Comparison of ENCODE assay signal across 21 mouse cellular contexts in the genomic region with DNA sequence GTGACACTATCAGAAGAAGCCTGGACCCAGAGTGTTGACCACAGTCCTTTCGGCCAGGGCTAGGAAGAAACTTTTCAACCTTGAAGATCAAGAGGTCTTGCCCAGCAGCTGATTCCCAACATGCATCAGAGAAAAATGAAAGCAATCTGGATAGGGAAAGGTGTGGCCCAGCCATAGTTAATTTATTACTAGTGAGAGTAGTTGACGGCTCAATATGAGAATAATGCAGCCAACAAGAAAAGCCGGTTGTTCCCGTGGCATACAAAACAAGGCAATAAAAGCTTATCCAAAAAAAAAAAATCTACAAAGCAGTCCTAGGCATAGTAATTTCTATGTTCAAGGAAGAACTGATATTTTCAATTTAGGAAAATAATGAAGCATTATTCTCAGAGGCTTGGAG. TPM values are rescaled to one million over a fixed set of nuclear protein-coding genes. Genes with fewer than 3 reads are reported as not detected.
DNase-seq lines count a peak whose midpoint lies in the region; ATAC-seq and TF ChIP-seq lines count a peak whose summit lies in the region.
"Had no signal": no experiment of that assay in that cellular context is flagged by ENCODE, and none has a peak within 500 bp of the region (broad histone marks: within the 10 kb centered on the region; RNA-seq: fewer than 3 reads in every experiment).

No protein-coding gene starts in this region.

- H3K4me3 ChIP-seq in kidney, adult 2 months (ENCODE audit: insufficient read depth, low read depth, low read length) = no peak overlapping the region
- no peak overlapping the region for H3K4me3 ChIP-seq in kidney, embryonic 15.5 days (replicated peaks)
- no peak overlapping the region for H3K4me3 ChIP-seq in intestine, embryonic 16.5 days (ENCODE audit: low read length)
- H3K4me3 ChIP-seq in stomach, embryonic 16.5 days (replicated peaks; ENCODE audit: low read length) = no peak overlapping the region
- H3K4me3 ChIP-seq: embryonic facial prominence, embryonic 10.5 days; forebrain, embryonic 13.5 days; gastrocnemius, adult 2 months; heart, embryonic 12.5 days; hindbrain, embryonic 10.5 days had no signal

- no peaks in the 10 kb centered on the region for H3K27me3 ChIP-seq in kidney, adult 2 months (replicated peaks; ENCODE audit: control insufficient read depth, insufficient read depth, low read length)
- no peaks in the 10 kb centered on the region for H3K27me3 ChIP-seq in kidney, embryonic 15.5 days
- H3K27me3 ChIP-seq in intestine, embryonic 16.5 days (replicated peaks; ENCODE audit: control insufficient read depth, insufficient read depth, low read length) = no peaks in the 10 kb centered on the region
- H3K27me3 ChIP-seq in stomach, embryonic 16.5 days (ENCODE audit: control insufficient read depth, insufficient read depth, low read length) = no peaks in the 10 kb centered on the region
- H3K27me3 ChIP-seq: CH12.LX; forebrain, embryonic 13.5 days; heart, embryonic 12.5 days; Patski had no signal

- intact Hi-C loops in left cerebral cortex, postnatal 10 days (cut with DNase I) = no loop called here

- no peak overlapping the region for H3K9ac ChIP-seq in kidney, embryonic 15.5 days
- H3K9ac ChIP-seq in intestine, embryonic 16.5 days (ENCODE audit: low read depth, low read length) = no peak overlapping the region
- no peak overlapping the region for H3K9ac ChIP-seq in stomach, embryonic 16.5 days (ENCODE audit: low read length)
- H3K9ac ChIP-seq: forebrain, embryonic 13.5 days; heart, embryonic 12.5 days had no signal

- no peak for TF ChIP-seq CTCF in kidney, adult 2 months (conservative IDR thresholded peaks at IDR 0.05; ENCODE audit: insufficient read depth, insufficient read length, low read depth, low read length)

- 25% methylated on average over 4 of the region's 4 CpGs for WGBS in kidney, adult 2 months
- WGBS in kidney, embryonic 15.5 days = 78% methylated on average over 4 of the region's 4 CpGs
- WGBS in intestine, embryonic 16.5 days = 64% methylated on average over 4 of the region's 4 CpGs
- 63% methylated on average over 4 of the region's 4 CpGs for WGBS in stomach, embryonic 16.5 days

- H3K9me3 ChIP-seq in kidney, embryonic 15.5 days (replicated peaks) = no peaks in the 10 kb centered on the region
- no peaks in the 10 kb centered on the region for H3K9me3 ChIP-seq in intestine, embryonic 16.5 days (ENCODE audit: control insufficient read depth, low read length)
- no peaks in the 10 kb centered on the region for H3K9me3 ChIP-seq in stomach, embryonic 16.5 days (replicated peaks; ENCODE audit: control insufficient read depth, low read length)
- H3K9me3 ChIP-seq: embryonic facial prominence, embryonic 10.5 days; forebrain, embryonic 13.5 days; heart, embryonic 12.5 days; hindbrain, embryonic 10.5 days had no signal

- H3K27ac ChIP-seq in kidney, adult 2 months (ENCODE audit: insufficient read depth, low read depth, low read length) = peak overlapping the region; percentile 50; the same call in 1 of the 2 replicates
- no peak overlapping the region for H3K27ac ChIP-seq in kidney, embryonic 15.5 days
- H3K27ac ChIP-seq in intestine, embryonic 16.5 days (ENCODE audit: low read length) = no peak overlapping the region
- peak overlapping the region; percentile 4; the same call in 1 of the 2 replicates for H3K27ac ChIP-seq in stomach, embryonic 16.5 days (ENCODE audit: low read length)
- H3K27ac ChIP-seq: embryonic facial prominence, embryonic 10.5 days; forebrain, embryonic 13.5 days; gastrocnemius, adult 2 months; hindbrain, embryonic 10.5 days had no signal

- no peak for TF ChIP-seq POLR2A in kidney, adult 2 months (IDR thresholded peaks at IDR 0.05; ENCODE audit: low read depth, low read length)

- no peak for ATAC-seq in kidney, embryonic 15.5 days (replicated peaks; ENCODE audit: low FRiP score)
- ATAC-seq in intestine, embryonic 16.5 days = peak; percentile 71
- ATAC-seq in stomach, embryonic 16.5 days (ENCODE audit: insufficient read depth, low FRiP score) = no peak
- ATAC-seq: activated CD4-positive, CD25-positive, alpha-beta regulatory T cell, adult 4 months; forebrain, embryonic 13.5 days; Patski had no signal

- H3K4me2 ChIP-seq in kidney, embryonic 15.5 days = no peak overlapping the region
- H3K4me2 ChIP-seq in intestine, embryonic 16.5 days (ENCODE audit: low read depth, low read length) = no peak overlapping the region
- H3K4me2 ChIP-seq in stomach, embryonic 16.5 days (ENCODE audit: low read depth, low read length) = no peak overlapping the region
- H3K4me2 ChIP-seq: forebrain, embryonic 13.5 days; heart, embryonic 12.5 days had no signal

- H3K36me3 ChIP-seq in kidney, adult 2 months (ENCODE audit: control insufficient read depth, insufficient read depth, low read length) = no peaks in the 10 kb centered on the region
- H3K36me3 ChIP-seq in kidney, embryonic 15.5 days = no peaks in the 10 kb centered on the region
- H3K36me3 ChIP-seq in intestine, embryonic 16.5 days (ENCODE audit: control insufficient read depth, insufficient read depth, low read length) = no peaks in the 10 kb centered on the region
- H3K36me3 ChIP-seq in stomach, embryonic 16.5 days (ENCODE audit: control insufficient read depth, insufficient read depth, low read length) = no peaks in the 10 kb centered on the region
- H3K36me3 ChIP-seq: embryonic facial prominence, embryonic 10.5 days; heart, embryonic 12.5 days; hindbrain, embryonic 10.5 days had no signal

- 0 out of 2 replicates have a peak, but pooled peaks cover 3% of the 10 kb centered on the region for H3K4me1 ChIP-seq in kidney, adult 2 months (ENCODE audit: control insufficient read depth, insufficient read depth, low read length)
- H3K4me1 ChIP-seq in kidney, embryonic 15.5 days = no peaks in the 10 kb centered on the region
- H3K4me1 ChIP-seq in intestine, embryonic 16.5 days (ENCODE audit: control insufficient read depth, insufficient read depth, low read length) = 0 out of 2 replicates have a peak, but pooled peaks cover 2% of the 10 kb centered on the region
- H3K4me1 ChIP-seq in stomach, embryonic 16.5 days (ENCODE audit: control insufficient read depth, insufficient read depth, low read length) = no peaks in the 10 kb centered on the region
- H3K4me1 ChIP-seq: embryonic facial prominence, embryonic 10.5 days; forebrain, embryonic 13.5 days; hindbrain, embryonic 10.5 days had no signal

- peak; percentile 63 for DNase-seq in kidney, adult 2 months
- DNase-seq in kidney, postnatal 4 days = no peak
- DNase-seq in kidney, postnatal 14 days = peak; percentile 28
- DNase-seq in left cerebral cortex, postnatal 10 days (ENCODE audit: extremely low spot score in 1 of 2, low spot score in 2 of 2) = no peak
- DNase-seq: adrenal gland, postnatal 14 days; cerebellum, adult 18-20 months; cerebellum, adult 9-11 months; cerebellum, postnatal 36 days; gastrocnemius, adult 2 months; gastrocnemius, postnatal 25 days had no signal

RNA-seq across cellular contexts. Expression of a gene that starts 16.5 kb away (rescaled TPM):
- polyA plus RNA-seq in kidney, adult 2 months (2012; rRNA removed) = 1.5 and 1.9 TPM in 2 replicates
- polyA plus RNA-seq in kidney, embryonic 15.5 days (2015; fragmentation: Nextera tagmentation; extraction: Ambion mirVana) = 2.4 and 2.6 TPM in 2 replicates
- polyA plus RNA-seq in intestine, embryonic 16.5 days (2015; fragmentation: Nextera tagmentation; extraction: Ambion mirVana) = 5.7 and 6.3 TPM in 2 replicates
- 4.6 and 6.6 TPM in 2 replicates for polyA plus RNA-seq in stomach, embryonic 16.5 days (2015; fragmentation: Nextera tagmentation; extraction: Ambion mirVana)
- total RNA-seq in left cerebral cortex, postnatal 10 days (2021) = 1 to 10 TPM; 2.6 to 4.7 TPM
- total RNA-seq: CH12.LX; granulocyte monocyte progenitor cell, adult 5-6 weeks had no signal
- polyA plus RNA-seq: activated CD4-positive, CD25-positive, alpha-beta regulatory T cell, adult 4 months had no signal

Comparison
In these comparisons a context has a peak if more than half of its experiments do, and no peak if none do; other contexts are left out.
1. DNase-seq: peak in kidney, adult 2 months (single experiment) and kidney, postnatal 14 days (single experiment); none in kidney, postnatal 4 days (0 of 2) and left cerebral cortex, postnatal 10 days (0 of 2).
2. H3K27ac ChIP-seq: peak in kidney, adult 2 months (single experiment) and stomach, embryonic 16.5 days (single experiment); none in kidney, embryonic 15.5 days (single experiment) and intestine, embryonic 16.5 days (single experiment).